Mouse (Mus musculus): ENCODE data around the gene Il21r.

- TF ChIP-seq POLR2A (IDR thresholded peaks at IDR 0.05; ENCODE audit: low read depth, low read length), result no peak
- no peak for TF ChIP-seq CTCF (IDR thresholded peaks at IDR 0.05; ENCODE audit: borderline replicate concordance, insufficient read depth, low read length)
These were observed 54.3 kb downstream of the Il21r start for GRCm38 (mm10) chr7:125657511-125657910.

Measured in embryonic fibroblast, embryonic 13.5 days (primary cell).